Mouse (Mus musculus): ENCODE results near the gene Clca2.

GRCm38 (mm10) chr3:145142925-145143324, 43.7 kb upstream of the Clca2 start:
- TF ChIP-seq POLR2A (IDR thresholded peaks at IDR 0.05; ENCODE audit: borderline replicate concordance, insufficient read depth, low read length) (no peak), CTCF (IDR thresholded peaks at IDR 0.05; ENCODE audit: borderline replicate concordance, insufficient read depth, low read depth, low read length) (no peak)

Measured in cerebellum, adult 2 months (tissue).